Mouse (Mus musculus) MEL (cell line): ENCODE data around the gene Gtpbp4.
"Not testable (repeated sequence)": the region's sequence is repeated elsewhere in the genome, so short reads cannot be mapped to it uniquely, and the experiment has no call there.

Experiments used
- CTCF ChIP-seq, 3 experiments: IDR thresholded peaks in 2 of 3; conservative IDR thresholded peaks in 1 of 3; 2 replicates each; pipeline ENCODE4 v1.5.1; 2011 to 2012; ENCODE audit warnings: low read length in 3 of 3, low read depth in 2 of 3, mild to moderate bottlenecking in 2 of 3, improper control_type of control experiment in 1 of 3, inconsistent platforms in 1 of 3, mixed read lengths in 1 of 3, moderate library complexity in 1 of 3; ENCODE audit not compliant: control insufficient read depth in 1 of 3, insufficient read depth in 1 of 3, poor library complexity in 1 of 3, severe bottlenecking in 1 of 3
- GABPA ChIP-seq: IDR thresholded peaks from 2 replicates; pipeline ENCODE4 v1.6.1; 2012; ENCODE audit warnings: low read depth, mild to moderate bottlenecking, inconsistent platforms, low read length, improper control_type of control experiment, moderate library complexity
- MAX ChIP-seq: IDR thresholded peaks from 2 replicates; pipeline ENCODE4 v1.6.1; 2011; ENCODE audit warnings: low read length, improper control_type of control experiment
- POLR2A ChIP-seq, 2 experiments: IDR thresholded peaks; 2 replicates each; pipeline ENCODE4 v1.6.1; 2011 to 2012; ENCODE audit warnings: low read length in 2 of 2, mild to moderate bottlenecking in 2 of 2, control low read depth in 1 of 2, improper control_type of control experiment in 1 of 2, low read depth in 1 of 2, moderate library complexity in 1 of 2; ENCODE audit not compliant: control insufficient read depth in 1 of 2, insufficient read depth in 1 of 2, poor library complexity in 1 of 2
- RCOR1 ChIP-seq: IDR thresholded peaks from 2 replicates; pipeline ENCODE4 v1.6.1; 2012; ENCODE audit warnings: low read depth, mild to moderate bottlenecking, inconsistent platforms, low read length, improper control_type of control experiment
- TAL1 ChIP-seq: IDR thresholded peaks from 2 replicates; pipeline ENCODE4 v1.6.1; 2012; ENCODE audit warnings: mild to moderate bottlenecking, inconsistent platforms, low read length, moderate library complexity, mixed read lengths
- TCF12 ChIP-seq: IDR thresholded peaks from 2 replicates; pipeline ENCODE4 v1.6.1; 2014; ENCODE audit warnings: low read depth, mild to moderate bottlenecking, inconsistent platforms, low read length, improper control_type of control experiment, moderate library complexity
- USF1 ChIP-seq: IDR thresholded peaks from 2 replicates; pipeline ENCODE4 v1.6.1; 2014; ENCODE audit warnings: low read depth, mild to moderate bottlenecking, inconsistent platforms, low read length, improper control_type of control experiment, moderate library complexity
- ZC3H11A ChIP-seq: IDR thresholded peaks from 2 replicates; pipeline ENCODE4 v1.6.1; 2012; ENCODE audit warnings: low read depth, mild to moderate bottlenecking, inconsistent platforms, low read length, improper control_type of control experiment
- ZKSCAN1 ChIP-seq: IDR thresholded peaks from 2 replicates; pipeline ENCODE4 v1.6.1; 2012; ENCODE audit warnings: low read depth, mild to moderate bottlenecking, inconsistent platforms, low read length, improper control_type of control experiment, moderate library complexity

DNA sequence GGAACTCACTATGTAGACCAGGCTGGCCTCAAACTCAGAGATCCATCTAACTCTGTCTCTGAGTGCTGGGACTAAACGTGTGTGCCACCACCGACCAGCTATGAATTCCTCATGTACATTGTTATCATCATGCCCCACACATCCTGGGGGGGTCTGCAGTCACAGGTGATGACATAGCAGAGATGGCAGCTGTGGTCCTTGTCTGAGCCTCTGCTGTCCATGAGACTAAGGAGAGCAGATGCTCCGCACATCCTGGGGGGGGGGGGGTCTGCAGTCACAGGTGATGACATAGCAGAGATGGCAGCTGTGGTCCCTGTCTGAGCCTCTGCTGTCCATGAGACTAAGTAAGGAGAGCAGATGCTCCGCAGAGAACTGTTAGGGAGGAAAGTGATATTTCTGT, 54.8 kb downstream of the Gtpbp4 start:
- TF ChIP-seq POLR2A (IDR thresholded peaks at IDR 0.05; ENCODE audit: control insufficient read depth in 1 of 2, insufficient read depth in 1 of 2, low read depth in 1 of 2, low read length in 2 of 2, poor library complexity in 1 of 2); TCF12; USF1; CTCF (IDR thresholded peaks at IDR 0.05 in 2 of 3, conservative IDR thresholded peaks at IDR 0.05 in 1 of 3; ENCODE audit: control insufficient read depth in 1 of 3, insufficient read depth in 1 of 3, low read depth in 2 of 3, low read length in 3 of 3, poor library complexity in 1 of 3, severe bottlenecking in 1 of 3); ZKSCAN1; GABPA; ZC3H11A; MAX; RCOR1; TAL1: not testable (repeated sequence)
